Mouse (Mus musculus): ENCODE data around the gene Heatr4. TPM values are rescaled to one million over a fixed set of nuclear protein-coding genes. Genes with fewer than 3 reads are reported as not detected.

Gene Heatr4
- not detected in 2 replicates for polyA plus RNA-seq (2021; fragmentation: Nextera tagmentation)
- long read RNA-seq, experiment 1, partial matches to known transcripts = 0 of 2 reads
- long read RNA-seq, experiment 1, other reads (novel, unspliced or antisense) = 2 of 2 reads
- long read RNA-seq, experiment 2 = 0 reads

GRCm38 (mm10) chr12:83984752-83985151 lies at the start of gene Heatr4:
TSS of gene Heatr4 (minus strand) at chr12:83984852.

GRCm38 (mm10) chr12:84009171-84009965 lies 24.7 kb upstream of the Heatr4 start, which contains the start of gene Acot1:
TSS of gene Acot1 (plus strand) at chr12:84009490.

GRCm38 (mm10) chr12:83987583-83988441 lies 3.2 kb upstream of the Heatr4 start, which contains the start of gene Acot2:
TSS of gene Acot2 (plus strand) at chr12:83987861.

GRCm38 (mm10) chr12:83950493-83950839 lies 34.2 kb downstream of the Heatr4 start, which contains the start of gene Riox1:
TSS of gene Riox1 (plus strand) at chr12:83950608.

GRCm38 (mm10) chr12:83921535-83922381 lies 62.9 kb downstream of the Heatr4 start, which contains the start of gene Numb:
TSS of gene Numb (minus strand) at chr12:83921934.

Other genes with a start within 250 kb of the Heatr4 start
- gene Papln, start 221.2 kb downstream of the Heatr4 start, polyA plus RNA-seq (2021; fragmentation: Nextera tagmentation) = 0.13 and 0.28 TPM in 2 replicates
- 21.3 and 22.1 TPM in 2 replicates for gene Numb, start 62.9 kb downstream of the Heatr4 start, polyA plus RNA-seq (2021; fragmentation: Nextera tagmentation)
- 5.5 and 19.0 TPM in 2 replicates for gene Riox1, start 34.2 kb downstream of the Heatr4 start, polyA plus RNA-seq (2021; fragmentation: Nextera tagmentation)
- gene Acot2, start 3.0 kb upstream of the Heatr4 start, polyA plus RNA-seq (2021; fragmentation: Nextera tagmentation) = 22.7 and 23.2 TPM in 2 replicates
- 20.4 and 24.8 TPM in 2 replicates for gene Acot1, start 24.6 kb upstream of the Heatr4 start, polyA plus RNA-seq (2021; fragmentation: Nextera tagmentation)
- 1.0 and 1.7 TPM in 2 replicates for gene Acot4, start 53.5 kb upstream of the Heatr4 start, polyA plus RNA-seq (2021; fragmentation: Nextera tagmentation)
- gene Gm49366, start 54.1 kb upstream of the Heatr4 start, polyA plus RNA-seq (2021; fragmentation: Nextera tagmentation) = 0.85 TPM in 1 of 2 replicates, not detected in the other
- 2.4 and 2.7 TPM in 2 replicates for gene Acot3, start 67.3 kb upstream of the Heatr4 start, polyA plus RNA-seq (2021; fragmentation: Nextera tagmentation)
- 7.0 and 8.0 TPM in 2 replicates for gene Acot5, start 84.5 kb upstream of the Heatr4 start, polyA plus RNA-seq (2021; fragmentation: Nextera tagmentation)
- gene Acot6, start 115.8 kb upstream of the Heatr4 start, polyA plus RNA-seq (2021; fragmentation: Nextera tagmentation) = 1.2 and 2.1 TPM in 2 replicates
- 19.6 and 25.3 TPM in 2 replicates for gene Dnal1, start 129.5 kb upstream of the Heatr4 start, polyA plus RNA-seq (2021; fragmentation: Nextera tagmentation)
- gene Pnma1, start 163.6 kb upstream of the Heatr4 start, polyA plus RNA-seq (2021; fragmentation: Nextera tagmentation) = 4.5 and 6.6 TPM in 2 replicates
- gene Elmsan1, start 234.0 kb upstream of the Heatr4 start, polyA plus RNA-seq (2021; fragmentation: Nextera tagmentation) = 3.3 and 6.3 TPM in 2 replicates